Mouse (Mus musculus): ENCODE results near the gene Asic2. TPM values are rescaled to one million over a fixed set of nuclear protein-coding genes. Genes with fewer than 3 reads are reported as not detected.
"Not testable (repeated sequence)": the region's sequence is repeated elsewhere in the genome, so short reads cannot be mapped to it uniquely, and the experiment has no call there.

The Asic2 gene
- polyA plus RNA-seq, 1 experiment, result 1.2 TPM

GRCm38 (mm10) chr11:81328088-81328487 lies 640.2 kb downstream of the Asic2 start:
- no peak for DNase-seq (ENCODE audit: low spot score)

- DNase-seq (ENCODE audit: low spot score), result no peak
These were observed 645.1 kb downstream of the Asic2 start for GRCm38 (mm10) chr11:81323146-81323545.

GRCm38 (mm10) chr11:81322466-81322865 lies 645.8 kb downstream of the Asic2 start:
- DNase-seq (ENCODE audit: low spot score), result no peak

- no peak for DNase-seq (ENCODE audit: low spot score)
These were observed 678.2 kb downstream of the Asic2 start for GRCm38 (mm10) chr11:81290041-81290440.

- no peak for DNase-seq (ENCODE audit: low spot score)
These were observed 685.1 kb downstream of the Asic2 start for GRCm38 (mm10) chr11:81283185-81283584.

GRCm38 (mm10) chr11:81280070-81280469 lies 688.2 kb downstream of the Asic2 start:
- DNase-seq (ENCODE audit: low spot score), result no peak

GRCm38 (mm10) chr11:81277406-81277805 lies 690.9 kb downstream of the Asic2 start:
- no peak for DNase-seq (ENCODE audit: low spot score)

GRCm38 (mm10) chr11:81272677-81273418 lies 695.4 kb downstream of the Asic2 start:
- DNase-seq (ENCODE audit: low spot score), result no peak

- DNase-seq (ENCODE audit: low spot score), result no peak
These were observed 696.8 kb downstream of the Asic2 start for GRCm38 (mm10) chr11:81271422-81271821.

- DNase-seq (ENCODE audit: low spot score), result no peak
These were observed 697.7 kb downstream of the Asic2 start for GRCm38 (mm10) chr11:81270518-81270917.

- DNase-seq (ENCODE audit: low spot score), result no peak
These were observed 704.5 kb downstream of the Asic2 start for GRCm38 (mm10) chr11:81263757-81264156.

GRCm38 (mm10) chr11:81263193-81263592 lies 705.1 kb downstream of the Asic2 start:
- DNase-seq (ENCODE audit: low spot score), result no peak

- no peak for DNase-seq (ENCODE audit: low spot score)
These were observed 707.0 kb downstream of the Asic2 start for GRCm38 (mm10) chr11:81261259-81261658.

GRCm38 (mm10) chr11:81241183-81241582 lies 727.1 kb downstream of the Asic2 start:
- DNase-seq (ENCODE audit: low spot score), result not testable (repeated sequence)

- DNase-seq (ENCODE audit: low spot score), result no peak
These were observed 728.1 kb downstream of the Asic2 start for GRCm38 (mm10) chr11:81239966-81240681.

- no peak for DNase-seq (ENCODE audit: low spot score)
These were observed 729.2 kb downstream of the Asic2 start for GRCm38 (mm10) chr11:81239091-81239490.

GRCm38 (mm10) chr11:81236070-81236469 lies 732.2 kb downstream of the Asic2 start:
- DNase-seq (ENCODE audit: low spot score), result no peak

GRCm38 (mm10) chr11:81223361-81223760 lies 744.9 kb downstream of the Asic2 start:
- no peak for DNase-seq (ENCODE audit: low spot score)

- no peak for DNase-seq (ENCODE audit: low spot score)
These were observed 747.5 kb downstream of the Asic2 start for GRCm38 (mm10) chr11:81220786-81221185.

GRCm38 (mm10) chr11:81205471-81205870 lies 762.8 kb downstream of the Asic2 start:
- DNase-seq (ENCODE audit: low spot score), result no peak

GRCm38 (mm10) chr11:81202578-81202977 lies 765.7 kb downstream of the Asic2 start:
- DNase-seq (ENCODE audit: low spot score), result no peak

- no peak for DNase-seq (ENCODE audit: low spot score)
These were observed 774.4 kb downstream of the Asic2 start for GRCm38 (mm10) chr11:81193856-81194255.

GRCm38 (mm10) chr11:81192155-81192554 lies 776.1 kb downstream of the Asic2 start:
- DNase-seq (ENCODE audit: low spot score), result no peak

Data from urinary bladder, adult 2 months (tissue).